Mouse (Mus musculus) retina, postnatal 7 days (tissue): ENCODE data around the gene Mgmt.

Experiments
- DNase-seq: peaks from one replicate; pipeline ENCODE4 v3.0.0-alpha.2; 2012; ENCODE audit warnings: low read depth, low spot score

Gene Mgmt

GRCm38 (mm10) chr7:137056126-137056525 is 161.7 kb downstream of the Mgmt start:
- DNase-seq: no peak

GRCm38 (mm10) chr7:137060488-137060887 is 166.1 kb downstream of the Mgmt start:
- no peak for DNase-seq

- no peak for DNase-seq
These were observed 166.7 kb downstream of the Mgmt start for GRCm38 (mm10) chr7:137061109-137061508.

- no peak for DNase-seq
These were observed 169.8 kb downstream of the Mgmt start for GRCm38 (mm10) chr7:137064255-137064654.

- no peak for DNase-seq
These were observed 171.0 kb downstream of the Mgmt start for GRCm38 (mm10) chr7:137065408-137065807.

GRCm38 (mm10) chr7:137066211-137066610 is 171.8 kb downstream of the Mgmt start:
- DNase-seq: no peak

GRCm38 (mm10) chr7:137066997-137067396 is 172.6 kb downstream of the Mgmt start:
- DNase-seq: no peak

- DNase-seq: no peak
These were observed 173.3 kb downstream of the Mgmt start for GRCm38 (mm10) chr7:137067758-137068157.

GRCm38 (mm10) chr7:137068796-137069195 is 174.4 kb downstream of the Mgmt start:
- DNase-seq: no peak

GRCm38 (mm10) chr7:137069768-137070167 is 175.4 kb downstream of the Mgmt start:
- DNase-seq: no peak

GRCm38 (mm10) chr7:137071346-137071745 is 176.9 kb downstream of the Mgmt start:
- DNase-seq: no peak

GRCm38 (mm10) chr7:137073878-137074277 is 179.5 kb downstream of the Mgmt start:
- DNase-seq: no peak

- no peak for DNase-seq
These were observed 179.9 kb downstream of the Mgmt start for GRCm38 (mm10) chr7:137074324-137074723.

- no peak for DNase-seq
These were observed 180.9 kb downstream of the Mgmt start for GRCm38 (mm10) chr7:137075301-137075700.

GRCm38 (mm10) chr7:137080171-137080570 is 185.8 kb downstream of the Mgmt start:
- DNase-seq: no peak

GRCm38 (mm10) chr7:137082171-137082570 is 187.8 kb downstream of the Mgmt start:
- DNase-seq: no peak

GRCm38 (mm10) chr7:137084651-137085050 is 190.2 kb downstream of the Mgmt start:
- no peak for DNase-seq

GRCm38 (mm10) chr7:137085969-137086606 is 191.7 kb downstream of the Mgmt start:
- no peak for DNase-seq

- no peak for DNase-seq
These were observed 192.7 kb downstream of the Mgmt start for GRCm38 (mm10) chr7:137087136-137087535.

- DNase-seq: no peak
These were observed 193.7 kb downstream of the Mgmt start for GRCm38 (mm10) chr7:137088141-137088540.

- no peak for DNase-seq
These were observed 200.1 kb downstream of the Mgmt start for GRCm38 (mm10) chr7:137094551-137094950.

- DNase-seq: no peak
These were observed 201.3 kb downstream of the Mgmt start for GRCm38 (mm10) chr7:137095702-137096101.

GRCm38 (mm10) chr7:137099766-137100165 is 205.4 kb downstream of the Mgmt start:
- no peak for DNase-seq

- no peak for DNase-seq
These were observed 208.3 kb downstream of the Mgmt start for GRCm38 (mm10) chr7:137102606-137103195.
